Mouse (Mus musculus) embryonic facial prominence, embryonic 13.5 days (tissue): ENCODE results near the gene Kdelc1. TPM values are rescaled to one million over a fixed set of nuclear protein-coding genes. Genes with fewer than 3 reads are reported as not detected.

Experiments used
- ATAC-seq: fragments of 200-750 bp; cut with Nextera tagmentation; 2 replicates; pipeline ENCODE4 v1.8.0; 2017; ENCODE audit warnings: low read depth; ENCODE audit not compliant: insufficient number of reproducible peaks, insufficient read depth, low FRiP score, low TSS enrichment
- H3K27ac ChIP-seq: fragments of 300-500 bp; sonication (generic); 2 replicates; pipeline ENCODE4 v1.5.1; 2015; ENCODE audit warnings: moderate library complexity, mild to moderate bottlenecking, inconsistent platforms
- H3K27me3 ChIP-seq: fragments of 300-500 bp; sonication (generic); 2 replicates; pipeline ENCODE4 v1.6.1; 2015; ENCODE audit warnings: mild to moderate bottlenecking, inconsistent platforms
- H3K36me3 ChIP-seq: fragments of 300-500 bp; sonication (generic); 2 replicates; pipeline ENCODE4 v1.6.1; 2015; ENCODE audit warnings: mild to moderate bottlenecking, inconsistent platforms
- H3K4me1 ChIP-seq: fragments of 300-500 bp; sonication (generic); 2 replicates; pipeline ENCODE4 v1.6.1; 2015; ENCODE audit warnings: inconsistent platforms
- H3K4me2 ChIP-seq: fragments of 300-500 bp; sonication (generic); 2 replicates; pipeline ENCODE4 v1.6.1; 2015; ENCODE audit warnings: moderate library complexity, mild to moderate bottlenecking, inconsistent platforms
- H3K4me3 ChIP-seq: fragments of 300-500 bp; sonication (generic); 2 replicates; pipeline ENCODE4 v1.5.1; 2015; ENCODE audit warnings: mild to moderate bottlenecking, inconsistent platforms
- H3K9ac ChIP-seq: fragments of 300-500 bp; sonication (generic); 2 replicates; pipeline ENCODE4 v1.6.1; 2015; ENCODE audit warnings: mild to moderate bottlenecking, inconsistent platforms
- H3K9me3 ChIP-seq: fragments of 300-500 bp; sonication (generic); 2 replicates; pipeline ENCODE4 v1.6.1; 2016; ENCODE audit warnings: inconsistent platforms
- WGBS: fragments of 180-500 bp; shearing (Covaris S2); methylation state at CpG from one replicate; pipeline ENCODE4 v1.1.7; 2015; ENCODE audit warnings: mixed read lengths; 5-methylcytosine and 5-hydroxymethylcytosine counted together
- polyA plus RNA-seq: library from polyadenylated mRNA; unstranded; fragments of >200 nt; fragmentation: Nextera tagmentation; extraction: Ambion mirVana; gene quantifications from 2 replicates; pipeline ENCODE4 v1.2.1, GENCODE M21; 2015

Kdelc1 gene
- polyA plus RNA-seq, 1 experiment from 2014 or later = 77.1 TPM

GRCm38 (mm10) chr1:44125590-44125989 lies 7.0 kb upstream of the Kdelc1 start:
- Histone ChIP-seq H3K9me3 (no peaks in the 10 kb centered on the region), H3K9ac (no peak overlapping the region), H3K27ac (no peak overlapping the region), H3K4me1 (peaks cover 6% of the 10 kb centered on the region), H3K4me3 (no peak overlapping the region), H3K36me3 (peaks cover 48% of the 10 kb centered on the region), H3K27me3 (no peaks in the 10 kb centered on the region), H3K4me2 (no peak overlapping the region)
- WGBS = 92% methylated on average over 4 of the region's 4 CpGs
- no peak for ATAC-seq

- Histone ChIP-seq H3K9me3 (no peaks in the 10 kb centered on the region), H3K27ac (no peak overlapping the region), H3K4me3 (no peak overlapping the region), H3K27me3 (no peaks in the 10 kb centered on the region), H3K9ac (no peak overlapping the region), H3K36me3 (peaks cover 28% of the 10 kb centered on the region), H3K4me2 (no peak overlapping the region), H3K4me1 (peaks cover 12% of the 10 kb centered on the region)
- WGBS = 81% methylated on average over 3 of the region's 3 CpGs
- ATAC-seq = no peak
Measured at GRCm38 (mm10) chr1:44122256-44122655, 3.6 kb upstream of the Kdelc1 start.

DNA sequence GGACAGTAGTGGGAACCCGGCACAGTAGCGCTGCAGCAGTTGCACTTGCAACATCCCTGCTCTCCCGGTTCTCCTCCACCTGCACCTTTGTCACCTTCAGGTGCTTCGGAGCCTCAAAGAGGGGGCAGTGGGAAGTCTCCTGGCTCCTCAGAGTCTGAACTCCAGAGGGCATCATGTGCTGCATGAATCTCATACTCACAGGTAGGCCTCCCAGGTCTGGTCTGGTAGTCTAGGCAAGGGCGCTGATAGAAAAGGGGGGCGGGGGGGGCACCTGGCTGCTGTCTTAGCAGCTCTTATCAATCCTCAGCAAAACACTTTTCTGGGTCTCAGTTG lies 1.4 kb upstream of the Kdelc1 start:
- WGBS = 4% methylated on average over 6 of the region's 6 CpGs
- H3K27me3 ChIP-seq = no peaks in the 10 kb centered on the region
- ATAC-seq = peak; percentile 13; the same call in 1 of the 2 replicates
- H3K4me1 ChIP-seq = peaks cover 12% of the 10 kb centered on the region
- peak overlapping the region; percentile 97 for H3K27ac ChIP-seq
- H3K9me3 ChIP-seq = no peaks in the 10 kb centered on the region
- peak overlapping the region; percentile 90 for H3K9ac ChIP-seq
- peaks cover 28% of the 10 kb centered on the region for H3K36me3 ChIP-seq
- peak overlapping the region; percentile 73 for H3K4me3 ChIP-seq
- H3K4me2 ChIP-seq = peak overlapping the region; percentile 90

DNA sequence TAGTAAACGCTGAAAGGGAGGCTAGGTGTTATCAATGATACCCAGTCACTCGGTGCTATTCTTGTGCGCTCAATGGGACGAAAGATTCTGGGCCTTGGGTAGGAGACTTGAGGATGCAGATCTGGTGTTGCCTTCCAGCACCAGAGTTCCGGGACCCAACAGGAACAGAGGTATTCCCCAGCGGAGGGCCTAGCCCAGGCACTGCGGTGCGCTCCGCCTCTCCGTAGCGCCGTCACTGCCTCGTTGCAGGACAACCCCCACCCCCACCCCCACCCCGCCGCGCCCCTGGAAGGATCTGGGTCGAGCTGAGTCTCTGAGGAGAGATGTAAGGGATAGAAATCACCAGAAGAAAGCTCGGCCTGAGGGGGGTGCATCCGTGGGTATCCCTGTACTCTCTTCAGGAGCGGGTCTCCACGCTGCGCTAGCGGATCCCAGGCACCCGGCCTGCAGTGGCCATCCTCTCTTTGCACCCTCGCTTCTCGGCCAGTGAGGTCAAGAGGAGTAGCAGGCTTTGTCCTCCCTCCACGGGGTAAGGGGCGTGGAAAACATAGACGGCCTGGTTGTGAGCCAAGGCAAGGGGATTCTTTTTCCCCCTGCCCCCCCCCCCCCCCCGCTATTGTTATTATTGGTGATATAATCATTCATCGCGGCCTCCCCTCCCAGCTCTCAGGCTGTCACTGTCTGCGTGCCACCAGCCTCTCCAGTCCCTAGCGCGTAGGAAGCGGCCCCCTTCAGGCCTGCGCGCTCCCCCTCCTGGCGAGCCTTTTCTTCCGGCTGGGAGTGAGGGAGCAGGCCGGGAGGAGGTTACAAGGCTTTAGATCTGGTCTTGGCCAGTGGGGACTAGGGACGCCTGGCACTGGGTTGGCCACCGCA lies 829 bp upstream of the Kdelc1 start:
- H3K27me3 ChIP-seq = no peaks in the 10 kb centered on the region
- H3K4me1 ChIP-seq = peaks cover 12% of the 10 kb centered on the region
- H3K9me3 ChIP-seq = no peaks in the 10 kb centered on the region
- peak overlapping the region; percentile 90 for H3K9ac ChIP-seq
- H3K4me3 ChIP-seq = peak overlapping the region; percentile 73
- peak overlapping the region; percentile 90 for H3K4me2 ChIP-seq
- WGBS = under 1% methylated on average over 43 of the region's 43 CpGs
- peak; percentile 91 for ATAC-seq
- peaks cover 28% of the 10 kb centered on the region for H3K36me3 ChIP-seq
- H3K27ac ChIP-seq = peak overlapping the region; percentile 97

DNA sequence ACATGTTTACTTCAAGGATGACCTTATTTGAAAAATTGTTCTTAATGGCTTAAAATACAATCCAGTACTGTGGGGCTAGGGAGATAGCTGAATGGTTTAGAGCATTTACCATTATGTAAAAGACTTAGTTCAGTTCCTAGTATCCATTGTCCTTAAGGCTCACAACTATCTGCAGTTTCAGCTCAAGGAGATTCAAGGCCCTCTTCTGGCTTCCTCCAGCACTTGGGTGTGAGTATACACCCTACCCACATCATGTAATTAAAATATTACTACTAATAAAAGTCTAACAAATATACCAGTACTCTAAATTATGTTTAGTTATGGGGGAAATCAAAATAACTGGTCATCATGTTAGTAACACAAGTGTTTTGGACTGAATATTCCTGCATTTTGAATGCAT lies 1.0 kb downstream of the Kdelc1 start:
- H3K27me3 ChIP-seq = no peaks in the 10 kb centered on the region
- H3K36me3 ChIP-seq = peaks cover 35% of the 10 kb centered on the region
- peaks cover 12% of the 10 kb centered on the region for H3K4me1 ChIP-seq
- H3K9ac ChIP-seq = no peak overlapping the region
- peak overlapping the region; percentile 73 for H3K4me3 ChIP-seq
- ATAC-seq = no peak
- no peak overlapping the region for H3K27ac ChIP-seq
- peak overlapping the region; percentile 90 for H3K4me2 ChIP-seq
- no peaks in the 10 kb centered on the region for H3K9me3 ChIP-seq

GRCm38 (mm10) chr1:44102939-44103338 lies 15.7 kb downstream of the Kdelc1 start:
- Histone ChIP-seq H3K36me3 (peaks cover 27% of the 10 kb centered on the region), H3K27me3 (no peaks in the 10 kb centered on the region), H3K4me3 (peak overlapping the region; percentile 91), H3K27ac (no peak overlapping the region; the same call in 1 of the 2 replicates), H3K9me3 (no peaks in the 10 kb centered on the region), H3K9ac (peak overlapping the region; percentile 62), H3K4me2 (peak overlapping the region; percentile 70), H3K4me1 (peaks cover 9% of the 10 kb centered on the region)
- ATAC-seq = no peak
- 8% methylated on average over 5 of the region's 5 CpGs for WGBS

- WGBS = under 1% methylated on average over 55 of the region's 55 CpGs
- peaks cover 9% of the 10 kb centered on the region for H3K4me1 ChIP-seq
- H3K9me3 ChIP-seq = no peaks in the 10 kb centered on the region
- peak within 1 kb of the TSS; percentile 81 for H3K27ac ChIP-seq
- peak within 1 kb of the TSS; percentile 83 for H3K9ac ChIP-seq
- peak; percentile 97 for ATAC-seq
- H3K27me3 ChIP-seq = no peaks in the 10 kb centered on the region
- H3K4me2 ChIP-seq = peak within 1 kb of the TSS; percentile 70
- peaks cover 26% of the 10 kb centered on the region for H3K36me3 ChIP-seq
- peak within 1 kb of the TSS; percentile 91 for H3K4me3 ChIP-seq
Measured at GRCm38 (mm10) chr1:44102259-44102717, 16.3 kb downstream of the Kdelc1 start, which contains the start of gene Tex30. Tex30 (minus strand) TSS chr1:44102441.

- peak; percentile 64 for ATAC-seq
- H3K4me2 ChIP-seq = peak overlapping the region; percentile 70
- under 1% methylated on average over 55 of the region's 55 CpGs for WGBS
Measured at GRCm38 (mm10) chr1:44101448-44102225, 17.0 kb downstream of the Kdelc1 start.

DNA sequence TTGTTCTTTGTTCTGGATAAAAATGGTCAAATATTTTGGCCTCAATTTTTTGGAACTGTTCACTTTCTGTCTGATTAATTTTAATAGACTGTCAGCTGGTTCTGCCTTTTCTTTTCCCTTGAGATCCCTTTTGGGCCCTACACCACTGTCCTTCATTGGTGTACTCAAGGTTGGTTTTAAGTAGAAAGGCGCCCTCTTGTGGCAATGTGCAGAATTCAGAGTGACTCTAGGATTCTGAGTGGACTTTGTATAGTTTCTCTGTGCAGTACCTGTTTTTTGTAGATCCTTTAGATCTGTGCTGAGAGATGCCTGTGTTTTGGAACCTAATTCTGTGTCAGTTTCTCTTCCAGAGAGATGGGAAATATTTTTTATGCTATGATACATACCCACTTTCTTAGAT lies 54.0 kb downstream of the Kdelc1 start:
- Histone ChIP-seq H3K36me3 (no peaks in the 10 kb centered on the region), H3K4me1 (no peaks in the 10 kb centered on the region), H3K9ac (no peak overlapping the region), H3K4me2 (no peak overlapping the region), H3K27me3 (no peaks in the 10 kb centered on the region), H3K27ac (no peak overlapping the region), H3K9me3 (no peaks in the 10 kb centered on the region), H3K4me3 (no peak overlapping the region)
- no peak for ATAC-seq
- WGBS = 0% methylated on average over 1 of the region's 1 CpGs

More at GRCm38 (mm10) chr1:44101448-44102225, 17.0 kb downstream of the Kdelc1 start:
- peak overlapping the region; percentile 81 for H3K27ac ChIP-seq
- peaks cover 28% of the 10 kb centered on the region for H3K36me3 ChIP-seq
- H3K4me1 ChIP-seq = peaks cover 9% of the 10 kb centered on the region
- no peaks in the 10 kb centered on the region for H3K27me3 ChIP-seq
- no peaks in the 10 kb centered on the region for H3K9me3 ChIP-seq
- H3K9ac ChIP-seq = peak overlapping the region; percentile 83
- peak overlapping the region; percentile 91 for H3K4me3 ChIP-seq

DNA sequence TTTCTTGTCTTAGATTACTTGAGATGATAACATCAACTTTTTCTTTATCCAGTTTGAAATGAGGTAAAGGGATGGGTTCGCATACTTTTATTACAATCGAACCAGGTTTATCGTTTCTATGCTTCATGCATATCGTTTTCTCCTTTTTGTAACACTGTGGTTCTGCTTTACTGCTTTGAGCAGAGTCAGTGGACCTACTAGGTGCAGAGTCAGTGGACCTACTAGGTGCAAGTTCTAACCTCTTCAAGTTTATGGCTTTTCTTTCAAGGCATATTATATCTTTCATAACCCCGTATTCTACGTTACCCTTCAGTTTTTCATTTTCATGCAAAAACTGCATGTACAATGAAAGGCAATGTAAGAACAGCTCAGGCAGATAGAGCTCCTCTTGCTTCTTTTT lies 55.2 kb downstream of the Kdelc1 start:
- no peak overlapping the region for H3K4me2 ChIP-seq
- ATAC-seq = no peak
- H3K36me3 ChIP-seq = no peaks in the 10 kb centered on the region
- H3K4me3 ChIP-seq = no peak overlapping the region
- no peaks in the 10 kb centered on the region for H3K4me1 ChIP-seq
- no peaks in the 10 kb centered on the region for H3K9me3 ChIP-seq
- H3K27ac ChIP-seq = no peak overlapping the region
- 95% methylated on average over 6 of the region's 6 CpGs for WGBS
- H3K27me3 ChIP-seq = no peaks in the 10 kb centered on the region
- no peak overlapping the region for H3K9ac ChIP-seq

DNA sequence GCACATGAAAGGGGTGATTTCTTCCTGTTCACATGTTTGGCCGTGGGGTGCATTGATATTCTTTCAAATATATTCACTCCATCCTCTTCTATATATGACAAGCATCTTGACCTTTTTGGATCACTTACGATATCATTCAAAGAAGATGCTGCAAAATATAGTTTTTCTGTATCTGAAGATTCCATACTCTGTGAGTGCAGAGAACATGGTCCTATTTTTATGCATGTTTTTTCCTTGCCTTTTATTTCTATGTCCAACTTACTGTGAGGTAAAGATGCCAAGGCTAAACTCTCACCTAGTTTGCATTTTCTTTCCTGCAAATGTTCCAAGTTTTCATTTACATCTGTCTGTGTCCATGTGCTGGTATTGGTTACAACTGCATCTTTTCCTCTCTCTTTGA lies 56.8 kb downstream of the Kdelc1 start, which contains the start of gene Gm8251:
Gene Gm8251 (minus strand): TSS at position 101 of the 400 bp plus-strand sequence.
- Histone ChIP-seq H3K9me3 (no peaks in the 10 kb centered on the region), H3K4me1 (no peaks in the 10 kb centered on the region), H3K36me3 (no peaks in the 10 kb centered on the region), H3K9ac (no peak within 1 kb of the TSS), H3K27ac (no peak within 1 kb of the TSS), H3K4me2 (no peak within 1 kb of the TSS), H3K27me3 (no peaks in the 10 kb centered on the region), H3K4me3 (no peak within 1 kb of the TSS)
- 90% methylated on average over 2 of the region's 2 CpGs for WGBS
- no peak for ATAC-seq
